Mouse (Mus musculus) hindbrain, embryonic 11.5 days (tissue): ENCODE measurements around the gene Cyth1. TPM values are rescaled to one million over a fixed set of nuclear protein-coding genes. Genes with fewer than 3 reads are reported as not detected.
A peak's percentile ranks its signal among the peaks of the same experiment; 100 is the strongest.

Source experiments
- ATAC-seq: fragments of 200-750 bp; cut with Nextera tagmentation; 2 replicates; pipeline ENCODE4 v1.8.0; 2017; ENCODE audit warnings: mild to moderate bottlenecking, moderate TSS enrichment, moderate library complexity; ENCODE audit not compliant: low FRiP score
- DNase-seq: peaks from one replicate; pipeline ENCODE4 v3.0.0-alpha.2; 2015; ENCODE audit warnings: low spot score
- H3K27ac ChIP-seq: fragments of 300-500 bp; sonication (generic); 2 replicates; pipeline ENCODE4 v1.5.1; 2014; ENCODE audit warnings: mild to moderate bottlenecking, low read depth, low read length
- H3K27me3 ChIP-seq: fragments of 300-500 bp; sonication (generic); 2 replicates; pipeline ENCODE4 v1.6.1; 2014; ENCODE audit warnings: mild to moderate bottlenecking, low read length, moderate library complexity, mixed read lengths; ENCODE audit not compliant: control insufficient read depth, insufficient read depth
- H3K36me3 ChIP-seq: fragments of 300-500 bp; sonication (generic); 2 replicates; pipeline ENCODE4 v1.6.1; 2014; ENCODE audit warnings: mild to moderate bottlenecking, low read length, moderate library complexity, mixed read lengths; ENCODE audit not compliant: control insufficient read depth, insufficient read depth
- H3K4me1 ChIP-seq: fragments of 300-500 bp; sonication (generic); replicated peaks from 2 replicates; pipeline ENCODE4 v1.6.1; 2014; ENCODE audit warnings: low read length, mixed read lengths; ENCODE audit not compliant: control insufficient read depth, insufficient read depth
- H3K4me2 ChIP-seq: fragments of 300-500 bp; sonication (generic); replicated peaks from 2 replicates; pipeline ENCODE4 v1.6.1; 2014; ENCODE audit warnings: mild to moderate bottlenecking, low read depth, low read length
- H3K4me3 ChIP-seq: fragments of 300-500 bp; sonication (generic); 2 replicates; pipeline ENCODE4 v1.5.1; 2014; ENCODE audit warnings: low read depth, low read length
- H3K9ac ChIP-seq: fragments of 300-500 bp; sonication (generic); 2 replicates; pipeline ENCODE4 v1.6.1; 2014; ENCODE audit warnings: low read depth, low read length
- H3K9me3 ChIP-seq: fragments of 300-500 bp; sonication (generic); 2 replicates; pipeline ENCODE4 v1.6.1; 2016; ENCODE audit warnings: low read length; ENCODE audit not compliant: control insufficient read depth
- WGBS: fragments of 180-500 bp; shearing (Covaris S2); extraction: QIAGEN DNeasy Blood & Tissue Kit; methylation state at CpG from one replicate; pipeline ENCODE4 v1.1.7; 2014; 5-methylcytosine and 5-hydroxymethylcytosine counted together
- polyA plus RNA-seq: library from polyadenylated mRNA; unstranded; fragments of >200 nt; fragmentation: Nextera tagmentation; extraction: Ambion mirVana; gene quantifications from 2 replicates; pipeline ENCODE4 v1.2.1, GENCODE M21; 2014

Cyth1 gene
- polyA plus RNA-seq, 1 experiment from 2014 or later = 16.5 TPM

DNA sequence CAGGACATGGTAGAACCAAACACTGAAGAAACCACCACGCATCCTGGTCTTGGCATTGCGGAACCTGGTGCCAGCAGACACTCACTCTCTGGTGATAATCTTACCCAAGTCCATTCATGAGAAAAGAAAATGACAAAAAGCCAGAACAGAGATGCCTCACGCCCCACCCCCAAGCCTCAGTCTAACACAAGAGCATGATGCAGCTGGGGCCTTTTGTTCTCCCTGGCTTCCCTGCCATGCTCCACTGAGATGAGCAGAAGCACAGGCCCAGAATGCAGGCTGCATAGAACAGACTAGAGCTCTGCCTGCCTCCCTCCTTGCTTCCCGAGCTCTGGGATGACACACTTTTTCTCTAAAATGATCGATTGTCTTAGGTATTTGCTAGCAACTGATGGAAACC, 14.8 kb upstream of the Cyth1 start:
- Histone ChIP-seq H3K4me3 (no peak overlapping the region), H3K4me2 (no peak overlapping the region), H3K9ac (no peak overlapping the region), H3K36me3 (peaks cover 31% of the 10 kb centered on the region), H3K27me3 (no peaks in the 10 kb centered on the region), H3K9me3 (no peaks in the 10 kb centered on the region), H3K4me1 (no peaks in the 10 kb centered on the region), H3K27ac (no peak overlapping the region)
- DNase-seq (no peak), ATAC-seq (no peak)
- WGBS = 88% methylated on average over 5 of the region's 5 CpGs

DNA sequence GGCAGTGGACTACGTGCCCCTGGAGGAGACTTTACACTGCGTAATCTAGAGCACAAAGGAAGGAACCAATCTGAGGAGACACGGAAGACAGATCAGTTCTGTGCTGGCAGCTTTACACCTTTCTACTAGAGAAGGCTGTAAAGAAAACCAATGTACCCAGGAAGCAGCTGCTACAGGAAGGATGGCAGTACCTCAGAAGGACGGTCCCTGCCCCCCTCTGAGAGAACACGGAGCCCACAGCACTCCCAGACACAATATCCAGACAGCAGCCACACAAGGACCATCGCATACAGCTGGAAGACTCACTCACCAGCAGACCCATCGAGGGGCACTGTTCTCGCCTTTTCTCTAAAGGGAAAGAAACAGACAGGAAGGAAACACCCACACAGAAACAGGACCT, 11.7 kb upstream of the Cyth1 start:
- Histone ChIP-seq H3K4me1 (no peaks in the 10 kb centered on the region), H3K4me2 (no peak overlapping the region), H3K9me3 (no peaks in the 10 kb centered on the region), H3K4me3 (no peak overlapping the region), H3K36me3 (peaks cover 32% of the 10 kb centered on the region), H3K9ac (no peak overlapping the region), H3K27me3 (no peaks in the 10 kb centered on the region), H3K27ac (no peak overlapping the region)
- WGBS = 93% methylated on average over 8 of the region's 8 CpGs
- DNase-seq = no peak
- no peak for ATAC-seq

DNA sequence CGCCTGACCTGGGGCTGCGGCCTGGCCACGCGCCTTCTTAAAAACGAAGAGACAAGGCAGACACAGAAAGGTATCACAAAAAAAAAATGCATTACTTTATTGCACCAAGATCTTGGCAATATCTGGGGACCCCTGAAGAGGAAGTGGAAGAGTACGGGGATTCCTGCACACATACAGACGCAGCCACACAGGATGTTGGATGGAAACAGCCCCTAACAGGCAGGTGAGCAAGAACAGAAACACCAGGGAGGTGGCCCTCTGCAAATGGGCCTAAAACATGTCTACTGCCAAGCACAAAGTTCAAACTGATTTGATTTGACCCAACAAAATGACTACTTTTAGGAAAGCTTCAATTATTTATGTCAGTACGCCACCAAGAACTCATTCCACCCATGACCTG, 11.2 kb upstream of the Cyth1 start:
- no peak overlapping the region for H3K4me2 ChIP-seq
- no peak overlapping the region for H3K27ac ChIP-seq
- ATAC-seq (no peak), DNase-seq (no peak)
- peaks cover 32% of the 10 kb centered on the region for H3K36me3 ChIP-seq
- H3K4me3 ChIP-seq = no peak overlapping the region
- 98% methylated on average over 8 of the region's 8 CpGs for WGBS
- H3K27me3 ChIP-seq = no peaks in the 10 kb centered on the region
- no peaks in the 10 kb centered on the region for H3K9me3 ChIP-seq
- no peaks in the 10 kb centered on the region for H3K4me1 ChIP-seq
- no peak overlapping the region for H3K9ac ChIP-seq

DNA sequence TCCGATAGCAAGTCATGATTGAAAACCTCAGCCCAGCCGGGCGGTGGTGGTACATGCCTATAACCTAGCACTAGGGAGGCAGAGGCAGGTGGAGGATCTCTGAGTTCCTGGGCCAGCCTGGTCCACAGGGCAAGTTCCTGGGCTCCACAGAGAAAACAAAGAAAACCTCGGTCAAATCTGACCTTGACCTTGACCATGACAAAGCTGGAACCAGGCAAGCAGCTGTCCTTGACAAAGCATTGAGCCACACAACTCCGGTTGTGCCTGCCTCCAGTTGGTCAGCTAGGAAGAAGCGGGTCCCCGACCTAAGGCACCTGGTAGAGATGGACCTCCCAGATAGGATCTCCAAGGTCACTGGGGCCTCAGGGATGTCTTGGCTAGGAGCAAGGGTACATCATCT, 8.0 kb upstream of the Cyth1 start:
- ATAC-seq (no peak), DNase-seq (no peak)
- H3K27me3 ChIP-seq = no peaks in the 10 kb centered on the region
- H3K4me2 ChIP-seq = no peak overlapping the region
- H3K4me1 ChIP-seq = no peaks in the 10 kb centered on the region
- H3K36me3 ChIP-seq = peaks cover 25% of the 10 kb centered on the region
- no peaks in the 10 kb centered on the region for H3K9me3 ChIP-seq
- WGBS = 91% methylated on average over 7 of the region's 7 CpGs
- no peak overlapping the region for H3K27ac ChIP-seq
- no peak overlapping the region for H3K4me3 ChIP-seq
- H3K9ac ChIP-seq = no peak overlapping the region

DNA sequence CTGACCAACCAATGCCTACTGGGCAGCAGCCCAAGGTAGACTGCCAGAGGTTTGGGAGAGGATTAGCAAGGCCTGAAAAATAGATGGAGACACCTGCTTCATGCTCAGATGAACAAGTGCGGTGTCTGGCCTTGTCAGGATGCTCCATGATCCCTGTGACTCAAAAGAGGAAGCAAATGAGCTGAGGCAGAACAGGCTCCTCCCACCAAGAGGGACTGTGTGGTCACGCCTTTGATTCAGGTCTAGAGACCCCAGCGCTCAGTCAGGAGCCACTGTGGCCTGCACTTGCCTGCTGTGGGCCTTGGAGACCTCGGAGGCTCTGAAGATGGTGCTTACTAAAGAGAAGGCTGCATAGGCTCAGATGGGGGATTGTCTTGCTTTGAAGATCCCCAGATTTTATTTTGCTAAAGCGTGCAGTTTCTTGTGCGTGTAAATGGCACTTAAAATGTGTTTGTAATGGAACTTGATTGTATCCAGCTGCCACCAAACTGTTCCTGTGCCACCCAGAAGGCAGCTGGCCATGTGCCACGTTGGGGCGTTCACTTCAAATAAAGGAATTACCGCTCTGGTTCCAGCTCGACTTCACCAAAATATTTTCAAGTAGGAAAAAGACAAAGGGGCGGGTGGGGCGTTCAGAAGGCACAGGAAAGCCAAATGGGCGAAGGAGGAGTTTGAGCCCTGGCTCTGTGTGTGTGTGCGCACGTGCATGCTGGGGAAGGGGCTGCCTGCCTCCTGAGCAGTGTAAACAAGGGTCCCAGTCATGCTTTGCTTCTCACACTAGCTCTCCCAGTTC, 6.0 kb upstream of the Cyth1 start:
- Histone ChIP-seq H3K4me2 (no peak overlapping the region), H3K9me3 (no peaks in the 10 kb centered on the region), H3K27me3 (no peaks in the 10 kb centered on the region), H3K9ac (no peak overlapping the region), H3K4me3 (no peak overlapping the region), H3K4me1 (no peaks in the 10 kb centered on the region), H3K36me3 (peaks cover 15% of the 10 kb centered on the region), H3K27ac (no peak overlapping the region)
- ATAC-seq = no peak
- DNase-seq = no peak
- WGBS = 68% methylated on average over 15 of the region's 15 CpGs

DNA sequence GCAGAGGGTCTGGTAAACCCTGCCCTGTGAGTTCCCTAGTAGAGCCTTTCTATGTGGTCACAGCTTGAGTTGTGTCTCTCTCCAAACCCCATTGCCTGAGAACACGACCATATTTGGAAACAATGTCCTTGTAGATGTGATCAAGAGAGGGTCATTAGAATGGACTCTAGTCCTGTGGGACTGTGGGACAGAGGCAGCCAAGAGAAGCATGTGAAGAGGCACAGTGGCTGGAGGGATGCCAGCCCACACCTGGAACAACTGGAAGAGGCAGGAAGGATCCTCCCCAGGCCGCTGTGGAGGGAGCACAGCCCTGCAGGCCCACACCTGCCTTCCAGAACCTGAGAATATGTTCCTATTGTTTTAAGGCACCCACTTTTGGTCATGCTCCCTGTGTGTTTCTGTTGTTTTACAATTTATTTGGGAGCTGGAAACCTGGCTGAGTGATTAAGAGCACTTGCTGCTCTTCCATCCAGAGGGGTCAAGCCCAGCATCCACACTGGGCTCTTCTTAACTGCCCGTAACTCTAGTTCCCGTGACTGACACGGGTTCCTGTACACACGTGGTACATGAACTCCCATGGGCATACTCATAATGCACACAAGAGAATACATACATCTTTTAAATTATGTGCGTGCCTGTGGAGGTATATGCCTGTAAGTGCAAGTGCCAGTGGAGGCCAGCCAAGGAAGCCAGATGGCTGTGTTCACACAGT, 5.2 kb upstream of the Cyth1 start:
- Histone ChIP-seq H3K36me3 (peaks cover 11% of the 10 kb centered on the region), H3K27ac (no peak overlapping the region), H3K9me3 (no peaks in the 10 kb centered on the region), H3K4me2 (no peak overlapping the region), H3K4me1 (no peaks in the 10 kb centered on the region; the same call in 1 of the 2 replicates), H3K4me3 (no peak overlapping the region), H3K27me3 (no peaks in the 10 kb centered on the region), H3K9ac (no peak overlapping the region)
- WGBS = 87% methylated on average over 7 of the region's 7 CpGs
- DNase-seq (no peak), ATAC-seq (no peak)

DNA sequence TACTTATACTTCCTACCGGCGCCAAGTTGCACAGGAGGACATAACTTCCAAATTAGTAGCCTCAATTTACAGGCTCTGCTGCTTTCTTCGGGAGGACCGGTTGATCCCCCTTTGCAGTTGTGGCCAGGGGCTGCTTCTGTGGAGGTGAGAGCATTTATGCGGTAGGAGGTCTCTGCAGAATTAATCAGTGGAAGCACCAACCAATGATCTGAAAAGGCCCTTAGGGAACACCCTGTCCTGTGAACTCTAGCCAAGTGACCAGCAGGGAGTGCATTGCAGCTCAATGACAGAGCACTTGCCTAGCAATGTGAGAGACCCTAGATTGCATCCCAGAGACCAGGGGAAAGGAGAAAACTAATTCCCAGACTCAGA, 606 bp upstream of the Cyth1 start:
- Histone ChIP-seq H3K9me3 (no peaks in the 10 kb centered on the region), H3K9ac (0 out of 2 replicates have a peak overlapping the region, but pooled peaks have one; percentile 25), H3K27ac (no peak overlapping the region), H3K4me1 (no peaks in the 10 kb centered on the region; the same call in 1 of the 2 replicates), H3K27me3 (no peaks in the 10 kb centered on the region), H3K4me2 (peak overlapping the region; percentile 97), H3K4me3 (peak overlapping the region; percentile 64), H3K36me3 (no peaks in the 10 kb centered on the region)
- DNase-seq = no peak
- peak; percentile 6; the same call in 1 of the 2 replicates for ATAC-seq
- 0% methylated on average over 5 of the region's 5 CpGs for WGBS

DNA sequence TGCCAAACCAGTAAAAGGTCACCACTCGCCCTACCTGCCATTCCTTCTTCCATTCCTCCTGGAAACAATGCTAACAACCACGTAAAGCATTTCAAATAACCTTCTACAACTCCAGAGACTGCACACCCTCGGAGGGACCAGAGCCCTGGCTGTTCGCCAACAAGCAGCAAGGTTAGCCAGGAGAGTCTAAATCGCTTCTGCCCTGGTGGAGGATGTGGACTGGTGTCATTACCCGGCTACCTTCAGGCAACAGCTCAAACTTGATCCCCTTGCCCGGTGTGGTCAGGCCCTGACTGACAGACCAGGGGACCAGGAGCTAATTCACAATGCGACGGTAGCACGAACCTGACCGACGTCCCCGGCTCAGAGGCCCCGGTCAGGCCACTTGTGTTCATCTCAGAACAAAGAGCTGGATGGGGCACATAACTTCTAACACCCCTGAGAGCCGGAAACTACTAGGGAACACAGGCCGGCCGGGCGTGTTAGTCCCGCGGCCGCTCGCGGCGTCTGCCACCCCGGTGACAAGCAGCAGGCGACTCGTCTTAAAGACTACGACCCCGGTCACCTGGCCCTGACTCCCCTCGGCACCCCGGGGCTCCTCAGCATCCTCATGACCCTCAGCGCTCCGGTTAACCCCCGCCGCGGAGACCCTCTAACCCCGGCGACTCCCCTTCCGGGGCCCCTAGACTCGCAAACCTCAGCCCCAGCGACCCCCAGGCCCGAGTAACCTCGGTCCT, 865 bp downstream of the Cyth1 start:
- peak; percentile 58 for DNase-seq
- Histone ChIP-seq H3K9me3 (no peaks in the 10 kb centered on the region), H3K9ac (peak overlapping the region; percentile 77), H3K27ac (0 out of 2 replicates have a peak overlapping the region, but pooled peaks have one; percentile 33), H3K36me3 (no peaks in the 10 kb centered on the region), H3K4me1 (no peaks in the 10 kb centered on the region; the same call in 1 of the 2 replicates), H3K4me2 (peak overlapping the region; percentile 97), H3K27me3 (no peaks in the 10 kb centered on the region), H3K4me3 (peak overlapping the region; percentile 64)
- ATAC-seq = no peak
- WGBS = 3% methylated on average over 43 of the region's 43 CpGs
